Mouse (Mus musculus) neural tube, embryonic 12.5 days (tissue): ENCODE measurements around the gene Mettl8. TPM values are rescaled to one million over a fixed set of nuclear protein-coding genes. Genes with fewer than 3 reads are reported as not detected.

Experiments used
- ATAC-seq: fragments of 200-750 bp; cut with Nextera tagmentation; 2 replicates; pipeline ENCODE4 v1.8.0; 2017; ENCODE audit warnings: low read depth, mild to moderate bottlenecking, moderate TSS enrichment, moderate library complexity; ENCODE audit not compliant: low FRiP score
- H3K27ac ChIP-seq: fragments of 300-500 bp; sonication (generic); 2 replicates; pipeline ENCODE4 v1.5.1; 2016
- H3K27me3 ChIP-seq: fragments of 300-500 bp; sonication (generic); replicated peaks from 2 replicates; pipeline ENCODE4 v1.6.1; 2016; ENCODE audit warnings: mild to moderate bottlenecking
- H3K36me3 ChIP-seq: fragments of 300-500 bp; sonication (generic); 2 replicates; pipeline ENCODE4 v1.6.1; 2016; ENCODE audit warnings: mild to moderate bottlenecking
- H3K4me1 ChIP-seq: fragments of 300-500 bp; sonication (generic); 2 replicates; pipeline ENCODE4 v1.6.1; 2016
- H3K4me2 ChIP-seq: fragments of 300-500 bp; sonication (generic); replicated peaks from 2 replicates; pipeline ENCODE4 v1.6.1; 2016; ENCODE audit warnings: mild to moderate bottlenecking
- H3K4me3 ChIP-seq: fragments of 300-500 bp; sonication (generic); 2 replicates; pipeline ENCODE4 v1.5.1; 2016
- H3K9ac ChIP-seq: fragments of 300-500 bp; sonication (generic); 2 replicates; pipeline ENCODE4 v1.6.1; 2016; ENCODE audit warnings: mild to moderate bottlenecking
- H3K9me3 ChIP-seq: fragments of 300-500 bp; sonication (generic); 2 replicates; pipeline ENCODE4 v1.6.1; 2016; ENCODE audit warnings: mild to moderate bottlenecking
- WGBS: fragments of 180-500 bp; shearing (Covaris S2); methylation state at CpG from one replicate; pipeline ENCODE4 v1.1.7; 2016; 5-methylcytosine and 5-hydroxymethylcytosine counted together
- polyA plus RNA-seq: library from polyadenylated mRNA; unstranded; fragments of >200 nt; fragmentation: Nextera tagmentation; extraction: Ambion mirVana; gene quantifications from 2 replicates; pipeline ENCODE4 v1.2.1, GENCODE M21; 2016

The Mettl8 gene
- polyA plus RNA-seq, 1 experiment from 2014 or later: 26.3 TPM

DNA sequence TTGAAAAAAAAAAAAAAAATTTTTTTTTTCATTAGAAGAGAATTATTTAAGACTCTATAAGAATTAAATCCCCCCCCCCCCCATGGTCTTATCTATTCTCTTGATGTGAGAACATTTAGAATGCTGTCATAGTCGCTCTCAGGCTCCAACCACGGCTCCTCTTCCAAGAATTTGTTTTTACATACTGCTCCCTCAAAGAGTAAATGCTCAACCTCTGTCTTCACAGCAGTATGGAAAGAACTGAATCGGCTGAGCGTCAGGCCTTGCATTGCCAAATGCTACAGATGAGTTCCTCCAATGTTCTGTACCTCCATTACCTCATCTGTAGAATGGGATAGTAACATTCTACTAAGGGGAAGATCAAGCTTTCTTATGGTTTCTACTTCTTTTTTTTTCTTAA, 16.2 kb upstream of the Mettl8 start:
- Histone ChIP-seq H3K27ac (no peak overlapping the region), H3K9me3 (no peaks in the 10 kb centered on the region), H3K4me3 (no peak overlapping the region), H3K36me3 (peaks cover 3% of the 10 kb centered on the region; the same call in 1 of the 2 replicates), H3K4me2 (no peak overlapping the region), H3K9ac (no peak overlapping the region), H3K4me1 (no peaks in the 10 kb centered on the region), H3K27me3 (no peaks in the 10 kb centered on the region)
- no peak for ATAC-seq
- 98% methylated on average over 4 of the region's 4 CpGs for whole genome bisulfite sequencing

DNA sequence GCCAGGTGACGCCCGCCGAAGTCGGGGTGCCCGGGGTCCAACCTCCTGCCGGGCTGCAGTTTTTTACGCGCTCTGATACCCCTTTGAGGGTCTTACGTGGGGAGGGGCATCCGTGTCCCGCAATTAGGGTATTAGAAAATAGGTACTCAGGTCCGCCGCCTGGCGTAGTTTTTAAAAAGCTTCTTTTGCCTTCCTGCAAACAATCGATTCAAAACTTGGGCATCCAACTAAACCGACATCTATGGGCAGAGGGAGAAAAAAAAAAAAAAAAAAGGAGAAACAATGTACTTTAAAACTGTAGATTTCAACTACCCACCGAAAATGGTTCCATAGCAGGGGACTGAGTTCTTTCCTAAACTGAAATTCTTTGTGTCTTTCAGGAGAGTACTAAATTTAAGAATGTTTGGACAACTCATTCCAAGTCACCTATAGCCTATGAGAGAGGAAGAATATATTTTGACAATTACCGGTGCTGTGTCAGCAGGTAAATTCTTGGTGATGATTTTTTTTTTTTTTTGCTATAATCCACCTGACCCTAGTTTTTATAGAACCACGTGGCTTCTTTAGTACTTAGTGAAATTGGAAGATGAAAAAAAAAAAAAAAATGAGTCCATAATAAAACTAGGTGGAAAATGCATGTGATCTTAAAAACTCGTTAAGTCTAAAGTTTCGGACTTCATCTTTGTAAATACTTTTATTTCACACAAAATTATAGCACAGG, 892 bp upstream of the Mettl8 start:
- H3K27ac ChIP-seq: peak overlapping the region; percentile 92
- WGBS: 12% methylated on average over 21 of the region's 21 CpGs
- H3K4me1 ChIP-seq: peaks cover 11% of the 10 kb centered on the region
- H3K4me2 ChIP-seq: peak overlapping the region; percentile 66
- H3K4me3 ChIP-seq: peak overlapping the region; percentile 77
- peaks cover 16% of the 10 kb centered on the region for H3K36me3 ChIP-seq
- no peaks in the 10 kb centered on the region for H3K9me3 ChIP-seq
- no peak for ATAC-seq
- peak overlapping the region; percentile 86 for H3K9ac ChIP-seq
- H3K27me3 ChIP-seq: no peaks in the 10 kb centered on the region

DNA sequence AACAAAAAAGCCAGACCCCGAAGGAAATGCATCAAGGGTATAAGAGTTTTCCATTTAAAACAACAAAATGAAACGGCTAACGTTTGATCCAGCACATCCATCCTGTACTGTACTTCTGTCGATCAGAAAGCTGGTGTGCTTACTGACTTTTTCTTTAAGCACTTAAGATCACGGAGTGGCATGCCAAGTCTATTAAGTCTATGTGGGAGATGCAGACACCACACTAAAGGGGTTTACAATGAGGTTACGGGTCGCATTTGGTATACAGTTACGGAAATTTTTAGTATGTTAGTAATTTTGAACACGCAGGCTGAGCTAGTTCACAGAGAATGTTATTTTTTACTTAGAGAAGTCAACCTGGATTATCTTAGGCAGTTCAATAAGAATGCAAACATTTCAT, 667 bp downstream of the Mettl8 start:
- WGBS: 49% methylated on average over 9 of the region's 9 CpGs
- H3K4me2 ChIP-seq: peak overlapping the region; percentile 66
- peaks cover 11% of the 10 kb centered on the region; the same call in 1 of the 2 replicates for H3K36me3 ChIP-seq
- no peaks in the 10 kb centered on the region for H3K27me3 ChIP-seq
- H3K4me3 ChIP-seq: peak overlapping the region; percentile 77
- no peaks in the 10 kb centered on the region for H3K9me3 ChIP-seq
- peaks cover 11% of the 10 kb centered on the region for H3K4me1 ChIP-seq
- ATAC-seq: no peak
- H3K27ac ChIP-seq: no peak overlapping the region
- H3K9ac ChIP-seq: peak overlapping the region; percentile 86

DNA sequence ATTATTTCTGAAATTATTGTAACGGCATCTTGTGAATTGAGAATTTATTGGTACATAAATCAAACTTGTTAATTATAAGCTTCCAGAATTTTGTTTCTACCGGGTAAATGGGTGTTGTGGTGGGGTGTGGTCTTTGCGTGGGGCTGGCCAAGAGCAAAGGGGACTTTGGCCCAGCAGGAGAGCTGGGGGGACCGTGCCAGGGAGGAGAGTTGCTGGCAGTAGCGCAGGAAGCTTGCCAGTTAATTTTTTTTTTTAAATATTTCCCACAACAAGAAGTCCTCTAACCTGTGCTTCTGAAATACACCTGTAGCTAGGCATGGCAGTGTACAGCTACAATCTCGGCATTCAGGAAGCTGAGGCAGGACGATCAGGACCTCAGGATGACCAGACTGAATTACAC, 4.9 kb downstream of the Mettl8 start:
- Histone ChIP-seq H3K27ac (no peak overlapping the region), H3K4me1 (peaks cover 11% of the 10 kb centered on the region), H3K36me3 (no peaks in the 10 kb centered on the region), H3K4me3 (no peak overlapping the region), H3K4me2 (no peak overlapping the region), H3K9ac (no peak overlapping the region), H3K27me3 (no peaks in the 10 kb centered on the region), H3K9me3 (no peaks in the 10 kb centered on the region)
- 91% methylated on average over 7 of the region's 7 CpGs for WGBS
- ATAC-seq: no peak

DNA sequence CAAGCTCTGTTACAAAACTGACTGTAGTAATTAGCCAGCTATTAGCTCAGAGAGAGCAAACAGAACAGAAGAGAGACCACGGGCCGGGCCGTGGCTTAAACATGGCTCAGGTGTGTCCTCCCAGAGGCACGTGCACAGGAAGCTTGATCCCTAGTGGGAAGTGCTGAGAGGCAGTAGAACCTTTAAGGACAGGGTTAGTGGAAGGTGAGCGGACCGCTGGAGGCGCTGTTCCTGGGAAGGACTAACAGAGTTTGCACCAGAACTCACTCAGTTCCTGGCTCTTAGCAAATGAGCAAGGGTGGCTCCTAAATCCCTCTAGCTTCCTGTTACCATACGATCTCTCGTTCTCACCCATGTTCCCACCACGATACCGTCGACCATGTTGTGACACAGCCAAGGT, 6.5 kb downstream of the Mettl8 start:
- H3K36me3 ChIP-seq: no peaks in the 10 kb centered on the region
- no peak for ATAC-seq
- H3K4me2 ChIP-seq: no peak overlapping the region
- WGBS: 79% methylated on average over 12 of the region's 12 CpGs
- peaks cover 2% of the 10 kb centered on the region for H3K4me1 ChIP-seq
- no peak overlapping the region for H3K9ac ChIP-seq
- H3K4me3 ChIP-seq: no peak overlapping the region
- H3K27me3 ChIP-seq: no peaks in the 10 kb centered on the region
- no peak overlapping the region for H3K27ac ChIP-seq
- H3K9me3 ChIP-seq: no peaks in the 10 kb centered on the region

DNA sequence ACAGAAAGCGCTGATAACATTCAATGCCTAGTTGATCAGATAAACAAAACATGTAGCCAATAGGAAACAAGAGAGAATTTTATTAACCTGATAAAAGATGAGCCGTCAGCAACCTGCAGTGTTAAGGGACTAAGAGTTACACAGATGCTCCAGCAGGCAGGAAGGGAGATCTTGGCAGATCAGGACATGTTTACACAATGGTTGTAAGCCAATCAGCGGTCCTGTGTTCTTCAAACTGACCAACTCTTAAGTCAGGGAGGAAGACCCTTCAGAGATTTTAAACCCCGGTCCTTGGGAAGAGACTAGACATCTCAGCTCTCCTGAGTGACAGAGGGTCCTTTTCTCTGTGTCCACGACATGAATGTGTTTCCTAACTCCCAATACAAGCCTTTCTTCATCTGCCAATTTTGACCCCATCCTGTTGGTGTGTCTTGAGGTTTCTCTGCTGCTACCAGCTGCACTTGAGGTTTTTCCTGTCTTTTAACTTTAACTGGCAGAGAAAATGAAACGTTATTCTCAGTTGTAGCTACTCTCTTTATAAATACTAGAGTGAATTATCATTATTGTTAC, 8.5 kb downstream of the Mettl8 start:
- WGBS: 86% methylated on average over 6 of the region's 6 CpGs
- H3K4me3 ChIP-seq: no peak overlapping the region
- H3K9ac ChIP-seq: no peak overlapping the region
- H3K4me2 ChIP-seq: no peak overlapping the region
- no peak for ATAC-seq
- no peak overlapping the region for H3K27ac ChIP-seq
- H3K36me3 ChIP-seq: no peaks in the 10 kb centered on the region
- H3K27me3 ChIP-seq: no peaks in the 10 kb centered on the region
- no peaks in the 10 kb centered on the region for H3K4me1 ChIP-seq
- H3K9me3 ChIP-seq: no peaks in the 10 kb centered on the region

DNA sequence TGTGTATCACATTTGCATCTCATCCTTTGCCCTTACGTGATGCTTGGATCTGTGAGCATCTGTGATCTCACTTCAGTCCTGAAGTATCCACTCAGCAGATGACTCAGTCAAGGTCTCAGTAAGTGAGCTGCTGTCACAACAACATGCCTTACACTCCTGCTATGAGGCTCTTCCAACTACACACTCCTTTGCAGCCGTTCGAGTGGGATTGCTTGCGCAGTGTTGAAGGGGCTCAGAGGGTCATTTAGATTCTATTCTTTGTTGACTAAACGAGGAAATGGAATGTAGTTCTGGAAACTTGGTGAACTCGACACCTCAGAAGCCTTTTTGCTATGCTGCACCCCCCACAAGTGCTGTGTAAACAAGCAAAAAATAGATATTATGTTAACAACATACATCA, 9.2 kb downstream of the Mettl8 start:
- Histone ChIP-seq H3K9me3 (no peaks in the 10 kb centered on the region), H3K4me3 (no peak overlapping the region), H3K9ac (no peak overlapping the region), H3K4me2 (no peak overlapping the region), H3K27me3 (no peaks in the 10 kb centered on the region), H3K36me3 (no peaks in the 10 kb centered on the region), H3K4me1 (no peaks in the 10 kb centered on the region), H3K27ac (no peak overlapping the region)
- WGBS: 68% methylated on average over 6 of the region's 6 CpGs
- no peak for ATAC-seq

DNA sequence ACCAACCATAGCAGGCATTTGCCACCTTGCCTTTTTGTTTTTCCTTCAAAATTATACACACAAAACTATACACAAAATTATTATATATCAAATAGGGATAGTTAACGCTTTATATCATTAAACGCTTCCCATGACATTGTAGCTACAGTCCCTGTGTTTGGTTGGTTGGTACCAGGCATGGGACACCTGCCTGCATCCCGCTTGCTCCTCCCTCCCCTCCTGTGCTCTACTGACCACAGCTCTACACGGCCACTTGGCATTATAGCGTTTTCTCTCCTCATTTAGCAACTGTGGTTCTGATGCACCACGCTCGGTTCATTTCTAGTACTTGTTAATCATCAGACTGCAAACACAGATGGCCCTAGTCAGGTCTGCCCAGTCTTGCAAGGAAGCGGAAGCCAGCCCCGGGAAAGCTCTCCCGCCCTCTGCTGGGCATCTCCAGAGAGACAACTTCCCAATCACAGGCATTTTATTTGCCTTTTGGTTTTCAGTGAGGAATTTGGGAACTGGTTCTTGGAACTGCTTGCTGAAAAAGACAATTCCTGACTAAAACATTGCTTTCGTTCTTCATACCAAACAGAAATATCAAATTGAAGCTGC, 15.8 kb downstream of the Mettl8 start:
- no peak overlapping the region for H3K27ac ChIP-seq
- ATAC-seq: no peak

DNA sequence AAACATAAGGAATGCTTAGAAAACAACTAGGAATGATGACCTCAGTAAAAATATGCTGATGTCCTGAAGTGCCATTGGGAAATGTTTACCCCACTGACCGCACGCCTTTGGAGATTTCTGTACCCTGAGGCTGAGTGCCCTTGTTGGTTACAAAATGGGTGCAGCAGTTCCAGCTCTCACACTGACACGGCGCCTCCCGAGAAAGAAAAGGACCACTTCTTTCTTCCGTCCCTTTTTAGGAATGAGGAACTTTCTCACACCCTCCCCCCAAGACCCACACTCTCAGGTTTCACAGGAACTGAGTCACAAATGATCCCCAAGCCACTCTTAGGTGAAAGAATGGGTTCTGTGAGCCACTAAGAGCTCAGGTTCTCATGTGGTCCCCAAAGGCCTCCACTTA, 17.9 kb downstream of the Mettl8 start:
- Histone ChIP-seq H3K27me3 (no peaks in the 10 kb centered on the region), H3K27ac (no peak overlapping the region), H3K9me3 (no peaks in the 10 kb centered on the region), H3K4me1 (peaks cover 9% of the 10 kb centered on the region; the same call in 1 of the 2 replicates), H3K36me3 (no peaks in the 10 kb centered on the region), H3K4me2 (no peak overlapping the region), H3K9ac (no peak overlapping the region), H3K4me3 (no peak overlapping the region)
- no peak for ATAC-seq
- 90% methylated on average over 6 of the region's 6 CpGs for WGBS

More for the DNA sequence above, 15.8 kb downstream of the Mettl8 start:
- 0 out of 2 replicates have a peak, but pooled peaks cover 1% of the 10 kb centered on the region for H3K4me1 ChIP-seq
- H3K36me3 ChIP-seq: no peaks in the 10 kb centered on the region
- no peak overlapping the region for H3K4me3 ChIP-seq
- no peaks in the 10 kb centered on the region for H3K27me3 ChIP-seq
- no peak overlapping the region for H3K4me2 ChIP-seq
- H3K9me3 ChIP-seq: no peaks in the 10 kb centered on the region
- H3K9ac ChIP-seq: no peak overlapping the region
- 47% methylated on average over 11 of the region's 11 CpGs for WGBS

DNA sequence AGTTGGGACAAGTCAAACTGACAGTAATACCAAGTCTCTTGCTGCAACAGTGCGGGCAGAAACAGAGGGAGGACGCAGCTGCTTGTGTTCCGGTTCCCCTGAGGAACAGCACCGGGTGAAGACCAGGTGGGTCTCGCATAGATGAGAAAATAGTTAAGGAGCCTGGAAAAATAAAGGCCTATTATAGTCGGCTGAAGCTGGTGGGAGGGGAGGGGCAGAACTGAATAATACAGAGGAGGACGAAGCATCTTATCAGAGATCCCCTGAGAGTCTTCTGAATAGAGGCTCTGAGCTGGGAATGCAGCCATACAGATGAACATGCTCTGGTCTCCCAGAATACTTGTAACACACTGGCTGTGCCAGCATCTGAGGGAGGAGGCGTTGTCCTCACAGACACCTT, 21.4 kb downstream of the Mettl8 start:
- Histone ChIP-seq H3K27me3 (no peaks in the 10 kb centered on the region), H3K4me3 (no peak overlapping the region), H3K9ac (no peak overlapping the region), H3K4me1 (peaks cover 9% of the 10 kb centered on the region; the same call in 1 of the 2 replicates), H3K4me2 (no peak overlapping the region), H3K36me3 (no peaks in the 10 kb centered on the region), H3K9me3 (no peaks in the 10 kb centered on the region), H3K27ac (no peak overlapping the region)
- WGBS: 57% methylated on average over 8 of the region's 8 CpGs
- ATAC-seq: no peak

DNA sequence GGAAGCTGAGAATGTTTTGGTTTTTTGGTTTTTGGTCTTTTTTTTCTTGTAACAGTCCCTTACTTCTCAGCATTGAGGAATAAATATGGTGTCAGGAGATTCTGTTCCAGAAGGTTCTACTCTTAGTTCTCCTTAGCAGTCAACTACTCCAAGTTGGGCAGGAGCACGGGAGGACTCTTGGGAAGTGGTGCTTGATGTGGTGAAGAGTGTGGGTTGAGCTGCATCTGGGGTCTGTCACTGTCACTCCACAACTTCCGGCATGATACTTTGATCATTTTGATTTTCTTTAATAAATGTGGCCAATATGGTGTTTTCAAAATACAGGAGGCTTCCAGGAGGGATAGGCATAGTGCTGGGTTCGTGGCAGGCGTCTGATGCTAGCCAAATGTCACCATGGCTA, 22.4 kb downstream of the Mettl8 start:
- Histone ChIP-seq H3K27ac (no peak overlapping the region), H3K36me3 (no peaks in the 10 kb centered on the region), H3K9ac (no peak overlapping the region), H3K4me2 (no peak overlapping the region), H3K9me3 (no peaks in the 10 kb centered on the region), H3K4me1 (peaks cover 9% of the 10 kb centered on the region; the same call in 1 of the 2 replicates), H3K27me3 (no peaks in the 10 kb centered on the region), H3K4me3 (no peak overlapping the region)
- ATAC-seq: no peak
- WGBS: 98% methylated on average over 4 of the region's 4 CpGs

DNA sequence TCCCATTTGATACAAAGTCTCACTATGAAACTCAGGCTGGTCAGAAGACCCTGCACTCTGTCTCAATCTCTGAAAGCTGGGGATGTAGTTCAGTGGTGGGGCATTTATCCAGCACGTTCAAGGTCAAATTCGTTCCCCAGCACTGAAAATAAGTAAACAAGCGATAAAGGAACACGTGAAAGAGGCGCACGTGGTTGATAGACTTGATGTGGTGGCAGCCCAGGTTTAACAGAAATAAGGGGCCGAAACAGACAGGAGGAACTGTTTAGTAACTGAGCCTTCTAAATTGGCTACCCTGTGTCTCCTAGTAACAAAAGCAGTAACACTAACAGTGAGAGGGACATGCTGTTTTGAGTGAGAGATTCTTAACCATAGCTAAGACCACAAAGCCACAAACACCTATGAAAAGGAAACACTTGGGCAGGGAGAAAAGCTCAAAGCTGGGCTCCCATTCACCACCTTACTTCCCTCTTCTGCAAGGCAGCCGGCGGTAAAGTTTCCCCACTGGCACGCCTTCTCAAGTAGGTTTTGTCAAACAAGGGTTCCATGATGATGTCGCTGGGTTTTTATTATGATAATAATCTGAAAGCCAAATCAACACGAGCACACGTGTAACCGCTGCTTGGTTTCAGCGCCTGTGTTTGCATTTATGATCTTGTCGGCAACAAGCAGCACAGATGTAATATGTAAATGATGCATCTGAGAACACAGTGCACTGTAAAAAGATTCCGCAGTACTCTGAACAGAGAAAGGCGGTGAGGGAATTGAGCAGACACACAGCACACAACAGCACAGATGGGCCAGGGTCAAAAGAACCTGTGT, 23.2 kb downstream of the Mettl8 start:
- ATAC-seq: no peak

More for the DNA sequence above, 23.2 kb downstream of the Mettl8 start:
- Histone ChIP-seq H3K36me3 (no peaks in the 10 kb centered on the region), H3K4me2 (no peak overlapping the region), H3K4me1 (peaks cover 9% of the 10 kb centered on the region; the same call in 1 of the 2 replicates), H3K27ac (no peak overlapping the region), H3K4me3 (no peak overlapping the region), H3K9me3 (no peaks in the 10 kb centered on the region), H3K9ac (no peak overlapping the region), H3K27me3 (no peaks in the 10 kb centered on the region)
- 80% methylated on average over 18 of the region's 18 CpGs for WGBS
